Mouse (Mus musculus) retina, postnatal 1 day (tissue): ENCODE results near the gene Prkd3.

Experiments
- DNase-seq: peaks from one replicate; pipeline ENCODE4 v3.0.0-alpha.2; 2012

Gene Prkd3

GRCm38 (mm10) chr17:79020208-79020983 lies at the start of gene Prkd3:
Gene Prkd3, minus strand, starts transcription at chr17:79020816.
- peak; percentile 86 for DNase-seq

DNA sequence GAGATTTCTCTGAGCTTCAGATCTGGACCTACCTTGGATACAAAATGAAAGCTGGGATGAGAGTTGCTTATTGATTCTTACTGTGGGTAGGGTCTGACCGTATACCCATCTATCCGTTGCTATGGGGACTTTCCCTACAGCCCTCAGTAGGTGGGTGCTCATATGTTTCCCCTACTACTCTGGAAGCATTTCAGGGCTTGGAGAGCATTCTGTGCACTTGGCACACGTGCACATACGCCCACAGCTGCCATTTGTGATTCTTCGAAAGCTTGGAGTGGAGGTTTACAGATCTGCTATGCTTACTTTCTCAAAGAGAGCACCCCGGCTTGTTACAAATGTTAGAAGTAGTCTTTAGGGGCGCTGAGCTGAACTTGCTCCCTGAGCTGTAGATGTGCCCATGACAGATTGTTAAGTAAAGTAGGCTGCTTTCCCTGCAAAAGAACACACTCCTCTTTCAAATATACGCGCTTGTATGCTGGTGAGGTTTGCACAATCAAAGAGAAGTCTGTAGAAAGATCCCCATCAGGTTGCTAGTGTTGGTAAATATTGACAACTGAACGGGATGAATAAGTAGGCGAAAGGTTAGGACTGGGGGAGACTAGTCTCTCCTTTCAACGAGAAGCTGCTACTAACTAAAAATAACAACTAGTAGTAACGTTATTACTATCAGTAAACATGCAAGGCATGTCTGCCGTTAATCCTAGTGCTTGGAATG lies 49.3 kb upstream of the Prkd3 start:
- no peak for DNase-seq

DNA sequence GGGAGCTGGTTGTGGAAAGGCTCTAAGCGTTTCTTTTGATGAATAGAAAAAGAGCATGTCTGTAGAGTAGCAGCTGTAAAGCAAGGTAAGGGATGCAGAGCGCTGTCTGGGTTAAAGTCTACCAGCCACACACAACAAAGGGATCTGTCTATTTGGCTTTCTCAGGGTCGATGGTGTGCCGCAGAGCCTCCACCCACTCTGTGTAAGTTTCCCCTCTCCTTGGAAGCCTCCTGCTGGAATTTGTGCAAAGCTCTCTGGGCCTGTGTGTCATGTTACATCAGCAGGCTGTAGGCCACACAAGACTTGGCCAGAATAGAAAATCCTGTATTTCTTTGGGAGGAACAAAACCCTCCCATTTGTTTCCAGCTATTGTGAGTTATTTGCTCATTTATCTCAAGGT lies 48.4 kb upstream of the Prkd3 start:
- DNase-seq, result no peak

GRCm38 (mm10) chr17:79068581-79068980 lies 48.0 kb upstream of the Prkd3 start:
- no peak for DNase-seq

DNA sequence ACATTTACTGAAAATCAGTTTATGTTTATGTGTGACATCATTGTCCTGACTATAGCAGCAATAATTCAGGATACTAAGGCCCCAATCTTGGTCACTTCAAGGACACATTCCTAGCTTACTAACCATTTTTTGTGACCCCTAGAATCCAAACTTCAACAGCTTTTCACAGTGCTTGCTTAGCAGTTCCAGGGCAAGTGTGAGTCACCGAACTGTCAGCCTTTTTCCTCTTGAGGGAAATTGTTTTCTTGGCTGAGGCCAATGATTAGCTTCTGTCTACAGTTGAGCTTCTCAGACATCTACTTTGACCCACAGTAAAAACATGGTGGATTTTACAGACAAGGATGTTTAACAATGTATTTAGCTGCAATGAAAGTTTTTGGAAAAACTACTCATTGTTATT lies 43.6 kb upstream of the Prkd3 start:
- DNase-seq, result no peak

- no peak for DNase-seq
Measured at GRCm38 (mm10) chr17:79060221-79060620, 39.6 kb upstream of the Prkd3 start.

DNA sequence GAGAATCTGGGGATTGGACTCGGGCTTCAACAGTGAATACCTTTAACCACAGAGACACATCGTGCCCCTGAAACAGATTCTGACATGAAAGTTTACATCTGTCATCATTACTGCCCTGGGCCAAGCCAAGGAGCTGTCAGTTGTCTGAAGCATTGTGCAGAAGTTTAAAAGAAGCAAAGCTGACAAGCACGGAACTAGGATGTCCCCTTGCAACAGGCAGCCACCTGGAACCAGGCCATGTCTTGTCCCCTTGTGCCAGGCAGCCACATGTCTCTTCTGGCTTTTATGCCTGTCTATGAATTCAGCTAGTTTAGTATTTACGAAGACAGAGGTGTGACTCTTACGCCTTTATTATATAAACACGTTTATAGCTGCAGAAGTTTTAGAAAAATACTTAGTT lies 37.7 kb upstream of the Prkd3 start:
- peak; percentile 20 for DNase-seq

- peak; percentile 84 for DNase-seq
Measured at GRCm38 (mm10) chr17:79052088-79052812, 31.6 kb upstream of the Prkd3 start.

GRCm38 (mm10) chr17:79051606-79052005 lies 31.0 kb upstream of the Prkd3 start, which contains the start of gene Qpct:
Gene Qpct, plus strand, starts transcription at chr17:79051906.
- DNase-seq, result peak; percentile 9

GRCm38 (mm10) chr17:79043705-79044104 lies 23.1 kb upstream of the Prkd3 start:
- DNase-seq, result no peak

GRCm38 (mm10) chr17:79039660-79040059 lies 19.0 kb upstream of the Prkd3 start:
- no peak for DNase-seq

- no peak for DNase-seq
Measured at GRCm38 (mm10) chr17:79032782-79033181, 12.2 kb upstream of the Prkd3 start.

DNA sequence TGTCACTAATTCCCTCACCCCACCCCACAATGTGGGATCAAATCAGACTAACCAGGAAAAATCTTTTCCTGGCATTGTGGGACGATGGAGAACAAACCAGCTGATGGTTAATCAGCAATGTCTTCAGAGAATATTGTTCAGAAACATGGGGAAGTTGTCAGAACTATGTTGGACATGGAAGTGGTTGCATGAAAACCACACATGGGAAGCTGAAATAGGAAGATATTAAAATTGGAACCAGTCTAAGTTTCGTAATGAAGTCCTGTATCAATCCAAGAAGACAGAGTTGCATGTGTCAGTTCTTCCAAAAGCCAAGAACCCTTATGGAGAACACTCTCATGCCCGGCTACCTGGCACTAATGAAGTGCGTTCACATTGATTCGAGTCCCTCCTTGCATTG lies 11.0 kb upstream of the Prkd3 start:
- no peak for DNase-seq

DNA sequence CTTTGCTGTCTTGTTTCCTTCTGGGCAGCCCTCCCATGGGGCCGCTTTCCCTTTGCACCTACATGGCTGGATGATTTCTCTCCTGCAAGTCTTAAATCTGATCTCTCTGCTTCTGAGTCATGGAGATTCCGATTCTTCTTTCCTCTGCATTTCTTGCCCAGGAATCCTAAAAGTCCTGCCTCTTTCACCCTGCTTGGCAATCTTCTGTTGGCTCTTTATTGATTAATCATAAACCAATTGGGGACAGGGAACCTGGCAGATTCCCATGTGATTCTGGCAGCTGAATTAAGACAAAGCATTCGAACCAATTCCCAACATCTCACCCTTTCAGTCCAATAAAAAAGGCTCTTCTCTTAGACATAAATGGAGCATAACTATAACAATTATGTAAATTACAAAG lies 8.6 kb upstream of the Prkd3 start:
- DNase-seq, result no peak

DNA sequence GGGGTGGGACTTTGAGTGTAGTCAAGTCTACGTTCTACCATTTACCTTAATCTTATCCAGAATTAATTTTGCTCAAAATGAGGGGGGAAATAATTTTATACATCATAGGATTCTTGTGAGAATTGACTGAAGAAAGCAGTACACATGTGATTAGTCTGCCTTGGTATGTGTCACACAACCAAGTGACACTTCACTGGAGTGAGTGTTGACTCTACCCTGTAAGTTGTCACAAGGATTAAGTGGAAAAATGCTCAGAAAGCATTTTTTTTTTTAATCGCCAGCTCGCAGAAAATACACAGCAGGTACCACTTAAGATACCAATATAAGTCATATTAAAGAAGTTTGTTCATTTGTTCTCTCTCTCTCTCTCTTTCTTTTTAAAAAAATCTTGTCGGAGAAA lies 3.9 kb upstream of the Prkd3 start:
- no peak for DNase-seq

- DNase-seq, result no peak
Measured at GRCm38 (mm10) chr17:79022746-79023145, 2.1 kb upstream of the Prkd3 start.

DNA sequence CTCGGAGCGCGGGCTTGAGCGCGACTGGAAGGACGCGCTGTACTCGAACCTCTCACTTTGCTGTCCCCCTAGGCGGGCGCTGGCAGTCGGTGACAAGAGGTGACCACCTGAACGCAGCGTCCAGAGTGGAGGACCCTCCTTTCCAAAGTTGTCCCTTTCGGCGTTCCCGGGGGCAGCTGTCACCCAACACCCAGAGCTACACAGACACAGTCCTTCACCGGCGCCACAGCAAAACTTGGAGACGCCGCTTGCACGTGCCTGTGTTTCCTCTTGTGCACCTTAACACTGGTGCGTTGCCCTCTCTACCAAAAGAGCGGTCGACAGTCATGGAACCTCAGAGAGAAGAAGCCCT lies 344 bp upstream of the Prkd3 start:
- DNase-seq, result no peak

GRCm38 (mm10) chr17:79019726-79020207 lies 849 bp downstream of the Prkd3 start:
- DNase-seq, result peak; percentile 34

- DNase-seq, result no peak
Measured at GRCm38 (mm10) chr17:79018422-79018821, 2.2 kb downstream of the Prkd3 start.

GRCm38 (mm10) chr17:79015831-79016230 lies 4.8 kb downstream of the Prkd3 start:
- no peak for DNase-seq

GRCm38 (mm10) chr17:79014911-79015685 lies 5.5 kb downstream of the Prkd3 start:
- no peak for DNase-seq

DNA sequence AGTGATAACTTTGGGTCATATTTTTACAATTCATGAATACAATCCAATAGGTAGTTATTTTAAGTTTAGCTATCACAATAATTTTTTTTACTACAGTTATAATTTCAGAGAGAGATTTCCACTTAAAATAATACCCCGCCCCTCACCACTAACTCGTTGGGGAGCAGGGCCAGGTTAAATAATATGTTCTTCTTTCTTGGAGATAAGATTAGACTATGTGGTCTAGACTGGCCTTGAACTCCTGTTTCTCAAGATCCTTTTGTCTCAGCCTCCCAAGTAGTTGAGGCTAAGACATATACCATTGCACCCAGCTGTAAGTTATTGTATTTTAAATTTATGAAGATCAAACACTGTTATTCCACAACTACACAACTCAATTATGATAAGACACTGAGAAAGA lies 7.0 kb downstream of the Prkd3 start:
- no peak for DNase-seq

GRCm38 (mm10) chr17:78999745-79000270 lies 20.8 kb downstream of the Prkd3 start:
- DNase-seq, result no peak
